9 mouse cellular contexts compared by ENCODE assay signal in genomic region chr11:22782705-22783124, GRCm38 (mm10).
DNase-seq lines count a peak whose midpoint lies in the region; ATAC-seq and TF ChIP-seq lines count a peak whose summit lies in the region.
"Had no signal": no experiment of that assay in that cellular context is flagged by ENCODE, and none has a peak within 500 bp of the region (broad histone marks: within the 10 kb centered on the region; RNA-seq: fewer than 3 reads in every experiment).

No protein-coding gene starts in this region.

- H3K27me3 ChIP-seq in lung, embryonic 14.5 days (ENCODE audit: insufficient read depth, low read length), result no peaks in the 10 kb centered on the region

- no peaks in the 10 kb centered on the region for H3K9me3 ChIP-seq in lung, embryonic 14.5 days (ENCODE audit: low read depth, low read length)

- H3K36me3 ChIP-seq in lung, embryonic 14.5 days (ENCODE audit: insufficient read depth), result no peaks in the 10 kb centered on the region

- 0 out of 2 replicates have a peak overlapping the region, but pooled peaks have one; percentile 25 for H3K4me2 ChIP-seq in lung, embryonic 14.5 days

- WGBS in lung, embryonic 14.5 days, result 47% methylated on average over 13 of the region's 13 CpGs

- no peak overlapping the region for H3K27ac ChIP-seq in lung, embryonic 14.5 days (ENCODE audit: low read depth)

- peak; percentile 38; the same call in 1 of the 2 replicates for ATAC-seq in lung, embryonic 14.5 days (ENCODE audit: insufficient read depth)
- peak; percentile 78 for ATAC-seq in megakaryocyte progenitor cell, adult 5-6 weeks (replicated peaks; ENCODE audit: poor library complexity)
- no peak for ATAC-seq in megakaryocyte-erythroid progenitor cell, adult 5-6 weeks (replicated peaks; ENCODE audit: low FRiP score, low TSS enrichment, poor library complexity, severe bottlenecking)

- no peak overlapping the region for H3K4me3 ChIP-seq in lung, embryonic 14.5 days (ENCODE audit: low read depth, low read length)

- no peak for TF ChIP-seq CTCF in lung, embryonic 14.5 days (IDR thresholded peaks at IDR 0.05; ENCODE audit: low read depth)

- peak; percentile 44 for DNase-seq in lung, embryonic 14.5 days
- no peak for DNase-seq in lung, postnatal 14 days
- DNase-seq in heart, postnatal 4 days, result peak; percentile 19
- DNase-seq in thymus, postnatal 36 days, result peak; percentile 68 to 83
- no peak for DNase-seq in ovary, adult 18-20 months (ENCODE audit: low spot score)
- DNase-seq in layer of hippocampus, postnatal 25 days (ENCODE audit: extremely low spot score in 1 of 2, low spot score in 1 of 2), result no peak
- DNase-seq: adrenal gland, postnatal 10 days had no signal

- no peak overlapping the region for H3K9ac ChIP-seq in lung, embryonic 14.5 days

- H3K4me1 ChIP-seq in lung, embryonic 14.5 days (ENCODE audit: insufficient read depth), result no peaks in the 10 kb centered on the region

Comparison
In these comparisons a context has a peak if more than half of its experiments do, and no peak if none do; other contexts are left out.
1. DNase-seq: peak in lung, embryonic 14.5 days (single experiment), heart, postnatal 4 days (single experiment) and thymus, postnatal 36 days (2 of 2); none in lung, postnatal 14 days (single experiment), ovary, adult 18-20 months (single experiment) and layer of hippocampus, postnatal 25 days (0 of 2).